Mouse (Mus musculus) brown adipose tissue, adult 24 weeks (tissue): ENCODE results near the gene Smn1. TPM values are rescaled to one million over a fixed set of nuclear protein-coding genes. Genes with fewer than 3 reads are reported as not detected.
"Not testable (repeated sequence)": the region's sequence is repeated elsewhere in the genome, so short reads cannot be mapped to it uniquely, and the experiment has no call there.

Source experiments
- H3K27ac ChIP-seq: fragments of 200-500 bp; replicated peaks from 2 replicates; pipeline ENCODE4 v1.5.1; 2012; ENCODE audit warnings: low read depth, mild to moderate bottlenecking, low read length
- H3K4me1 ChIP-seq: fragments of 200-500 bp; 2 replicates; pipeline ENCODE4 v1.6.1; 2012; ENCODE audit warnings: low read length, mixed read lengths; ENCODE audit not compliant: control insufficient read depth, insufficient read depth, insufficient read length
- H3K4me3 ChIP-seq: fragments of 200-500 bp; 2 replicates; pipeline ENCODE4 v1.5.1; 2012; ENCODE audit warnings: low read depth, mild to moderate bottlenecking, low read length, moderate library complexity; ENCODE audit not compliant: insufficient read depth
- polyA plus RNA-seq: library from polyadenylated mRNA; stranded (reverse); fragments of >200 nt; gene quantifications from 2 replicates; pipeline ENCODE4 v1.2.4, GENCODE M21; 2012; ENCODE audit not compliant: missing spikeins, insufficient read depth, insufficient read length

Smn1 gene
- 9.5 and 14.6 TPM in 2 replicates for polyA plus RNA-seq

GRCm38 (mm10) chr13:100124423-100125257 is at the start of gene Smn1:
Gene Smn1 (plus strand): TSS chr13:100124852.
- Histone ChIP-seq H3K4me1 (peaks cover 2% of the 10 kb centered on the region; the same call in 1 of the 2 replicates), H3K4me3 (peak within 1 kb of the TSS; percentile 90), H3K27ac (no peak within 1 kb of the TSS)

- no peak overlapping the region for H3K27ac ChIP-seq
- H3K4me1 ChIP-seq = peaks cover 6% of the 10 kb centered on the region
- H3K4me3 ChIP-seq = no peak overlapping the region
Measured at GRCm38 (mm10) chr13:100098808-100099207, 25.8 kb upstream of the Smn1 start.

- peaks cover 6% of the 10 kb centered on the region for H3K4me1 ChIP-seq
- peak overlapping the region; percentile 77 for H3K27ac ChIP-seq
- peak overlapping the region; percentile 75 for H3K4me3 ChIP-seq
Measured at GRCm38 (mm10) chr13:100103052-100103658, 21.5 kb upstream of the Smn1 start.

GRCm38 (mm10) chr13:100103748-100104254 is 20.9 kb upstream of the Smn1 start, which contains the start of gene Bdp1:
Gene Bdp1 (minus strand): TSS chr13:100104070.
- Histone ChIP-seq H3K4me3 (peak within 1 kb of the TSS; percentile 75), H3K27ac (peak within 1 kb of the TSS; percentile 77), H3K4me1 (peaks cover 6% of the 10 kb centered on the region)

GRCm38 (mm10) chr13:100107652-100108472 is 16.8 kb upstream of the Smn1 start, which contains the start of gene Serf1:
Gene Serf1 (plus strand): TSS chr13:100108012.
- Histone ChIP-seq H3K4me1 (no peaks in the 10 kb centered on the region; the same call in none of the 2 replicates), H3K4me3 (peak within 1 kb of the TSS; percentile 91), H3K27ac (no peak within 1 kb of the TSS)

GRCm38 (mm10) chr13:100112218-100112972 is 12.3 kb upstream of the Smn1 start:
- Histone ChIP-seq H3K4me3 (no peak overlapping the region), H3K27ac (no peak overlapping the region), H3K4me1 (no peaks in the 10 kb centered on the region)

GRCm38 (mm10) chr13:100123970-100124369 is 682 bp upstream of the Smn1 start:
- H3K4me1 ChIP-seq = peaks cover 2% of the 10 kb centered on the region; the same call in 1 of the 2 replicates
- no peak overlapping the region for H3K4me3 ChIP-seq
- no peak overlapping the region for H3K27ac ChIP-seq

GRCm38 (mm10) chr13:100125258-100125643 is 599 bp downstream of the Smn1 start:
- Histone ChIP-seq H3K4me1 (peaks cover 2% of the 10 kb centered on the region; the same call in 1 of the 2 replicates), H3K27ac (no peak overlapping the region), H3K4me3 (peak overlapping the region; percentile 90)

GRCm38 (mm10) chr13:100141646-100142314 is 17.1 kb downstream of the Smn1 start:
- H3K4me1 ChIP-seq = no peaks in the 10 kb centered on the region
- no peak overlapping the region for H3K4me3 ChIP-seq
- H3K27ac ChIP-seq = no peak overlapping the region

- Histone ChIP-seq H3K4me3 (no peak overlapping the region), H3K27ac (no peak overlapping the region), H3K4me1 (no peaks in the 10 kb centered on the region)
Measured at GRCm38 (mm10) chr13:100152659-100153058, 28.0 kb downstream of the Smn1 start.

- H3K4me3 ChIP-seq = no peak overlapping the region
- no peaks in the 10 kb centered on the region for H3K4me1 ChIP-seq
- H3K27ac ChIP-seq = no peak overlapping the region
Measured at GRCm38 (mm10) chr13:100156624-100157023, 32.0 kb downstream of the Smn1 start.

GRCm38 (mm10) chr13:100161171-100161870 is 36.7 kb downstream of the Smn1 start:
- H3K4me1 ChIP-seq, H3K4me3 ChIP-seq, H3K27ac ChIP-seq: not testable (repeated sequence)

GRCm38 (mm10) chr13:100162467-100162866 is 37.8 kb downstream of the Smn1 start:
- H3K4me1 ChIP-seq, H3K4me3 ChIP-seq, H3K27ac ChIP-seq: not testable (repeated sequence)
